Mouse (Mus musculus): ENCODE measurements at regions not wholly inside any gene's neighbourhood (a gene's known extent, or its start where the extent isn't known, plus 50 kb on each side); places are given as distances from the start of the nearest gene placed in this dataset.

GRCm38 (mm10) chr5:128550736-128551135 is 49.9 kb upstream of the Fzd10 start:
- Histone ChIP-seq H3K9ac (ENCODE audit: low read length) (no peak overlapping the region), H3K4me3 (ENCODE audit: low read depth, low read length) (no peak overlapping the region), H3K27ac (ENCODE audit: low read depth, low read length) (no peak overlapping the region), H3K4me2 (ENCODE audit: low read length) (no peak overlapping the region), H3K9me3 (replicated peaks; ENCODE audit: control insufficient read depth, low read length) (no peaks in the 10 kb centered on the region), H3K4me1 (ENCODE audit: control insufficient read depth, insufficient read depth, low read length) (0 out of 2 replicates have a peak, but pooled peaks cover 9% of the 10 kb centered on the region), H3K27me3 (replicated peaks; ENCODE audit: control insufficient read depth, insufficient read depth, low read length) (peaks cover 7% of the 10 kb centered on the region), H3K36me3 (ENCODE audit: control insufficient read depth, insufficient read depth, low read length) (no peaks in the 10 kb centered on the region)
- 15% methylated on average over 3 of the region's 3 CpGs for WGBS
- DNase-seq (ENCODE audit: low spot score) (no peak), ATAC-seq (no peak)

DNA sequence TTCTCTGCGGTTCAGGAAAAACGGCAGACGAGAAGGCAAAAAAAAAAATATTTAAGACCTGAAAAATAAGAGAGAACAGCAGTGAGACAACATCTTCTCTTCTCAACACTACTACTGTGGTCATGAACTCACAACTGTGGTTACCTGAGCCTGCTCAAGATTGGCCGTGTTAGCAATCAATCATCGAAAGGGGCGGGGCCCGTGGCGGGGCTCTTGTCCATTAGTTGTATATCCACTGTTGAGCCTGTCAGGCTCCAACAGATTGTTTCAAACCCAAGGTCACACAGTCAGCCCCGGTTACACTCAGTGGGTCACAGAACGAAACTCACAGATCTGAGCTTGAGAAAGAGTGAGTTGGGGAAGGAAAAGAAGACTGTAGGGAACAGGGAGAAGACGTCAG is 50.8 kb upstream of the Fzd10 start:
- H3K4me2 ChIP-seq (ENCODE audit: low read length): no peak overlapping the region
- H3K4me3 ChIP-seq (ENCODE audit: low read depth, low read length): no peak overlapping the region
- H3K27ac ChIP-seq (ENCODE audit: low read depth, low read length): no peak overlapping the region
- no peaks in the 10 kb centered on the region for H3K36me3 ChIP-seq (ENCODE audit: control insufficient read depth, insufficient read depth, low read length)
- no peak overlapping the region for H3K9ac ChIP-seq (ENCODE audit: low read length)
- ATAC-seq (no peak), DNase-seq (ENCODE audit: low spot score) (no peak)
- 88% methylated on average over 11 of the region's 11 CpGs for WGBS
- no peaks in the 10 kb centered on the region for H3K9me3 ChIP-seq (replicated peaks; ENCODE audit: control insufficient read depth, low read length)
- H3K4me1 ChIP-seq (ENCODE audit: control insufficient read depth, insufficient read depth, low read length): 0 out of 2 replicates have a peak, but pooled peaks cover 9% of the 10 kb centered on the region
- H3K27me3 ChIP-seq (replicated peaks; ENCODE audit: control insufficient read depth, insufficient read depth, low read length): peaks cover 6% of the 10 kb centered on the region

- 40% methylated on average over 10 of the region's 10 CpGs for WGBS
- Histone ChIP-seq H3K9ac (ENCODE audit: low read length) (no peak overlapping the region), H3K36me3 (ENCODE audit: control insufficient read depth, insufficient read depth, low read length) (no peaks in the 10 kb centered on the region), H3K27ac (ENCODE audit: low read depth, low read length) (no peak overlapping the region), H3K4me3 (ENCODE audit: low read depth, low read length) (no peak overlapping the region), H3K4me1 (ENCODE audit: control insufficient read depth, insufficient read depth, low read length) (no peaks in the 10 kb centered on the region), H3K9me3 (replicated peaks; ENCODE audit: control insufficient read depth, low read length) (no peaks in the 10 kb centered on the region), H3K4me2 (ENCODE audit: low read length) (no peak overlapping the region), H3K27me3 (replicated peaks; ENCODE audit: control insufficient read depth, insufficient read depth, low read length) (no peaks in the 10 kb centered on the region)
- ATAC-seq: no peak
- no peak for DNase-seq (ENCODE audit: low spot score)
Observed at GRCm38 (mm10) chr5:128542049-128542448, 58.6 kb upstream of the Fzd10 start.

GRCm38 (mm10) chr5:128538646-128539045 is 62.0 kb upstream of the Fzd10 start:
- H3K27me3 ChIP-seq (replicated peaks; ENCODE audit: control insufficient read depth, insufficient read depth, low read length): no peaks in the 10 kb centered on the region
- ATAC-seq (no peak), DNase-seq (ENCODE audit: low spot score) (no peak)
- H3K4me2 ChIP-seq (ENCODE audit: low read length): no peak overlapping the region
- H3K4me1 ChIP-seq (ENCODE audit: control insufficient read depth, insufficient read depth, low read length): no peaks in the 10 kb centered on the region; the same call in 1 of the 2 replicates
- H3K4me3 ChIP-seq (ENCODE audit: low read depth, low read length): no peak overlapping the region
- no peaks in the 10 kb centered on the region for H3K9me3 ChIP-seq (replicated peaks; ENCODE audit: control insufficient read depth, low read length)
- 69% methylated on average over 5 of the region's 5 CpGs for WGBS
- no peaks in the 10 kb centered on the region for H3K36me3 ChIP-seq (ENCODE audit: control insufficient read depth, insufficient read depth, low read length)
- H3K9ac ChIP-seq (ENCODE audit: low read length): no peak overlapping the region
- no peak overlapping the region for H3K27ac ChIP-seq (ENCODE audit: low read depth, low read length)

DNA sequence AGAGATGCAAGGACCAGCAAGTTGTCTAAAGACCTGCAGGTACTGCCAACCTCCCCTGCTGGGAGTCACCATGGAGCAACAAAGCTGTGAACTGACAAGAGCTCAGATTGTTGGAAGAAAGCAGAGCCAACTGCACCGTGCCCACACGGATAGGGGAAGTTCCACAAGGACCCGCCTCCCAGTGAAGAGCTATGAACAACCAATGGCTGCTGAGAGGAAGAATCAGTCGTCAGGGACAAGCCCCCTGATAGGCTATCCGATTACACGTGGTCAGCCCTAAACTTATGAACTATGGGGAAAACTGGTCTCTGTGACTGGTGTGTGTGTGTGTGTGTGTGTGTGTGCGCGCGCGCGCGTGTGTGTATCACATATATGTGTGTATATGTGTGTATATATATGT is 63.4 kb upstream of the Fzd10 start:
- Histone ChIP-seq H3K9ac (ENCODE audit: low read length) (no peak overlapping the region), H3K4me1 (ENCODE audit: control insufficient read depth, insufficient read depth, low read length) (no peaks in the 10 kb centered on the region; the same call in 1 of the 2 replicates), H3K4me2 (ENCODE audit: low read length) (peak overlapping the region; percentile 29), H3K27ac (ENCODE audit: low read depth, low read length) (no peak overlapping the region), H3K9me3 (replicated peaks; ENCODE audit: control insufficient read depth, low read length) (no peaks in the 10 kb centered on the region), H3K36me3 (ENCODE audit: control insufficient read depth, insufficient read depth, low read length) (no peaks in the 10 kb centered on the region), H3K27me3 (replicated peaks; ENCODE audit: control insufficient read depth, insufficient read depth, low read length) (no peaks in the 10 kb centered on the region), H3K4me3 (ENCODE audit: low read depth, low read length) (no peak overlapping the region)
- 58% methylated on average over 12 of the region's 12 CpGs for WGBS
- ATAC-seq (no peak; the same call in 1 of the 2 replicates), DNase-seq (ENCODE audit: low spot score) (no peak)

DNA sequence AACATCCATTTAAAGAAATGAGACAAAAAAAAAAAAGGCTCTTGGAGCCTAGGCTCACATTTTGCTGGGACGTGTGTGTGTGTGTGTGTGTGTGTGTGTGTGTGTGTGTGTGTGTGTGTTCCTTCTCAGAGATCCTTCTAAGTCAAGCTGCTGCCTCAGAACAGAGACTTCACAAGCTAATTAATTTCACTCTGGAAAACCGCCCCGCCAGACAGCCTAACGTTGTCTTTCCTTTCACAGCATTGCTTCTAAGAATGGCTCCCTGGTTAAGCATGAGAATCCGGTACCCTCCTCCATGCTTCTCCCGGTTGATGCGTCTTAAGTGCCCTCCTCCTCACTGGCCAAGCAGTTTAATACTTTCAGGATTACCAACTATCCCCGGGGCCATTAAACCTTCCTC is 64.3 kb upstream of the Fzd10 start:
- 22% methylated on average over 8 of the region's 8 CpGs for WGBS
- peak; percentile 57 for DNase-seq (ENCODE audit: low spot score)
- Histone ChIP-seq H3K9me3 (replicated peaks; ENCODE audit: control insufficient read depth, low read length) (no peaks in the 10 kb centered on the region), H3K27me3 (replicated peaks; ENCODE audit: control insufficient read depth, insufficient read depth, low read length) (no peaks in the 10 kb centered on the region), H3K9ac (ENCODE audit: low read length) (no peak overlapping the region), H3K4me3 (ENCODE audit: low read depth, low read length) (no peak overlapping the region), H3K36me3 (ENCODE audit: control insufficient read depth, insufficient read depth, low read length) (no peaks in the 10 kb centered on the region), H3K27ac (ENCODE audit: low read depth, low read length) (no peak overlapping the region), H3K4me1 (ENCODE audit: control insufficient read depth, insufficient read depth, low read length) (no peaks in the 10 kb centered on the region; the same call in 1 of the 2 replicates), H3K4me2 (ENCODE audit: low read length) (peak overlapping the region; percentile 29)
- no peak for ATAC-seq

GRCm38 (mm10) chr5:128527241-128527640 is 73.4 kb upstream of the Fzd10 start:
- WGBS: 25% methylated on average over 7 of the region's 9 CpGs
- Histone ChIP-seq H3K9ac (ENCODE audit: low read length) (no peak overlapping the region), H3K27me3 (replicated peaks; ENCODE audit: control insufficient read depth, insufficient read depth, low read length) (no peaks in the 10 kb centered on the region; the same call in 1 of the 2 replicates), H3K27ac (ENCODE audit: low read depth, low read length) (no peak overlapping the region), H3K4me3 (ENCODE audit: low read depth, low read length) (no peak overlapping the region), H3K4me1 (ENCODE audit: control insufficient read depth, insufficient read depth, low read length) (no peaks in the 10 kb centered on the region), H3K9me3 (replicated peaks; ENCODE audit: control insufficient read depth, low read length) (no peaks in the 10 kb centered on the region), H3K4me2 (ENCODE audit: low read length) (no peak overlapping the region), H3K36me3 (ENCODE audit: control insufficient read depth, insufficient read depth, low read length) (no peaks in the 10 kb centered on the region)
- ATAC-seq (no peak), DNase-seq (ENCODE audit: low spot score) (no peak)

DNA sequence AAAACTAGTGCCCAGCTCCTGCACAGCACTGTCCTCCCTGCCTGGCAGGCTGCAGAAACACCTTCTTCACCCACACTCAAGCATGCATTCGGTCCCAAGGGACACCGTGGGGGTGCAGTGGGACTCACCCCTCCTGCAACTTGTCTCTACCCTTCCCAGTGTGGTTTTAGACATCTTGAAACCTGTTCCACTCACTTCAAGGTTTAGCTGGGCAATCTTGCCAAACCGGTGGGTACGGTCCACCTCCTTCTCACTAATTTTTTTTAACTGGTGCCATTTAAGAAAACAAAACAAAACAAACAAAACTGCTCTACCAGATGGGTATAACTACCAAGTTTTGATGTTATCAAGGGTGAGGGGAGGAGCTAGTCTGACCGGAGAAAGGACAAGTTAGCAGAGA is 74.2 kb upstream of the Fzd10 start:
- ATAC-seq: no peak
- Histone ChIP-seq H3K4me3 (ENCODE audit: low read depth, low read length) (no peak overlapping the region), H3K36me3 (ENCODE audit: control insufficient read depth, insufficient read depth, low read length) (no peaks in the 10 kb centered on the region), H3K4me1 (ENCODE audit: control insufficient read depth, insufficient read depth, low read length) (no peaks in the 10 kb centered on the region), H3K27ac (ENCODE audit: low read depth, low read length) (no peak overlapping the region), H3K9ac (ENCODE audit: low read length) (no peak overlapping the region), H3K9me3 (replicated peaks; ENCODE audit: control insufficient read depth, low read length) (no peaks in the 10 kb centered on the region), H3K4me2 (ENCODE audit: low read length) (no peak overlapping the region), H3K27me3 (replicated peaks; ENCODE audit: control insufficient read depth, insufficient read depth, low read length) (no peaks in the 10 kb centered on the region; the same call in 1 of the 2 replicates)
- 74% methylated on average over 5 of the region's 5 CpGs for WGBS
- no peak for DNase-seq (ENCODE audit: low spot score)

- peak; percentile 54; the same call in 1 of the 2 replicates for ATAC-seq
- no peak for DNase-seq (ENCODE audit: low spot score)
- no peak overlapping the region for H3K4me3 ChIP-seq (ENCODE audit: low read depth, low read length)
- no peaks in the 10 kb centered on the region for H3K9me3 ChIP-seq (replicated peaks; ENCODE audit: control insufficient read depth, low read length)
- H3K4me1 ChIP-seq (ENCODE audit: control insufficient read depth, insufficient read depth, low read length): no peaks in the 10 kb centered on the region
- 8% methylated on average over 26 of the region's 26 CpGs for WGBS
- no peaks in the 10 kb centered on the region for H3K36me3 ChIP-seq (ENCODE audit: control insufficient read depth, insufficient read depth, low read length)
- no peak overlapping the region for H3K4me2 ChIP-seq (ENCODE audit: low read length)
- H3K27ac ChIP-seq (ENCODE audit: low read depth, low read length): no peak overlapping the region
- H3K9ac ChIP-seq (ENCODE audit: low read length): no peak overlapping the region
- no peaks in the 10 kb centered on the region; the same call in 1 of the 2 replicates for H3K27me3 ChIP-seq (replicated peaks; ENCODE audit: control insufficient read depth, insufficient read depth, low read length)
Observed at GRCm38 (mm10) chr5:128524377-128525280, 76.0 kb upstream of the Fzd10 start.
